Mouse (Mus musculus): ENCODE measurements at regions not wholly inside any gene's neighbourhood (a gene's known extent, or its start where the extent isn't known, plus 50 kb on each side); places are given as distances from the start of the nearest gene placed in this dataset.
A peak's percentile ranks its signal among the peaks of the same experiment; 100 is the strongest.

DNA sequence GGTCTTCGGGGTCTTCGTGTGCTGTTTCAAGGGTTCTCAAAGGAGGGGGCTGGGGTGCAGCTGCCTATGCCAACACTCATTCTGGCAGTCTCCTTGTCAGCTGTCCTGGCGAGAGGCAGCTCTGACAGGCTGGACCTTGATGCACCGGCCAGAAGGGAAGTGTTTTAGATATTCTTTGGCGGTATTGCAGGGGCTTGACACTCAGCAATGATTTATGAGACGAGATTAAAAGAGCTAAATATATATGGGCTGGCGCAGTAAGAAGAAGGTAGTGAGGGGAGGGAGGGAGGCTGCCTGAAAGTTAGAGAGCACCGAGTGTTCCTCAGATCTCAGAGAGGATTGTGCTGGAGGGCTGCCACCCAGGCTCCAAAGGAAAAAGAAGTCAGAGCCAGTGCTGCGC lies 50.2 kb upstream of the Pdzd8 start:
- DNase-seq (ENCODE audit: low spot score): no peak

- DNase-seq (ENCODE audit: low spot score): no peak
Observed at GRCm38 (mm10) chr19:59396506-59396905, 50.9 kb upstream of the Pdzd8 start.

GRCm38 (mm10) chr19:59399849-59400585 lies 54.4 kb upstream of the Pdzd8 start:
- DNase-seq (ENCODE audit: low spot score): peak; percentile 12

DNA sequence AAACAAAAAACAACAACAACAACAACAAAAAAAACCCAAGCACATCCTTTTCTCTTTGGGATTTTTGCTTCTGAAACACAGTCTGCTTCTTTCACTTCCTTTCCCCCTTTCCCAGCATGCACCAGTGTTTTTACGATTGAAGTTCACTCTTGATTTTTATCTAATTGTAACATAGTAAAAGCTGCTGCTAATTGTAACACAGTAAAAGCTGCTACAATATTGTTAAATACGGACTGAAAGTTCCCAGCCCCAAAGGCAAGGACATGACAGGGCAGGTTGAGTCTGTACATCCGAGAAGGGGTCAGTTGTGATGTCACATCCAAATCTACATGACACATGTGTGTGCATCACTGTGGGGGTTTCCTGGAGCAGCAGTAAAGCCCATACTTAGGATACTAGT lies 55.7 kb upstream of the Pdzd8 start:
- no peak for DNase-seq (ENCODE audit: low spot score)

GRCm38 (mm10) chr19:59402097-59402496 lies 56.1 kb upstream of the Emx2 start:
- DNase-seq (ENCODE audit: low spot score): no peak

DNA sequence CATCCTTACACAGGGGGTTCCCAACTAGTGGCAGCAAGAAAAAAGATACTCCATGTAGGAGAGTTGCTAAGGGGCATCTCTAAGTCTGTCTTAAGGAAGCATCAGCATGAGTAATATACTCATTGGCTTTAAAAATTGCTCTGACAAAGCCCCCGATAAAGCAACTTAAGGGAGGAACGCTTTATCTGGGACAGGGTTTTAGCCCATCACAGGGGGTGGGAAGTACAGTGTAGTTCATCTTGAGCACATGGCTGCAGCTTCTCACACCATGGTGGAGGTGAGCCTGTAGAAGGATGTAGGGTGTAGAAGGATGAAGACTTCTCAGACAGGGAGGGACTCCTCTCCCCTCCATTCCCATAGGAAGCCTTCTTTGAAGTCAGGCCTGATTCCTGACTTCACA lies 54.1 kb upstream of the Emx2 start:
- no peak for DNase-seq (ENCODE audit: low spot score)

DNA sequence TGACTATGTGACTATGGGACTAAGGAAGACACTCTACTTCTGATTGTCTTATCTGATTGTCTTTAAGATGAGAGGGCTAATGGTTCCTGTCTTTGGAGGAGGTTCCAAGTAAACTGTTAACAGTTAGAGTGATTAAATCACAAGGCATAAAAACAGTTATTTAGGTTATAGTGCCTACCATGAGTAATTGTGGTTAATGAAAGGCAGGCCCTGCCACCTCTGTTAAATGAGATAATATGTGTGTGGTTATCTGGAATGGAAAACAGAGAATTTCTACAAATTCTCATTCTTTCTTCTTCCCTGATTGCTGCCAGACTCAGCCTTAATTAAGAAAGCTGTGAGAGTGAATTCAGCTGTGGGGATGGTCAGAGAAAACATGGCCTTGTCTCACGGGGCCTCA lies 53.4 kb upstream of the Emx2 start:
- no peak for DNase-seq (ENCODE audit: low spot score)

DNA sequence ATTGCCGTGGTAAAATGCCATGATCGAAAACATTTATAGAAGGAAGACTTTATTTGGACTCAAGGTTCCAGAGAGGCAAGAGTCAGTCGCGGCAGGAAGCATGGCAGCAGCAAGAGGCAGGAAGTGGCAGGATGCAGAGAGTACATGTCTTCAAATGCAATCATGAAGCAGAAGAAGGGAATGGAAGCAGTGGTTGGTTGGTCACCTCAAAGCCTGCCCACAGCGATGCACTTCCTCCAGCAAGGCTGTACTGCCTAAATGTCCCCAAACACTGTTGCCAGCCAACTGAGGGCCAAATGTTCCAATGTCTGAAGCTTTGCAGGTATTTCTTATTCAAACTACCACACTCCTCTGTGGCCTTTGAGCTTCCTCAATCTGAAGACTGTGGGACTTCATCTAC lies 52.6 kb upstream of the Emx2 start:
- no peak for DNase-seq (ENCODE audit: low spot score)

DNA sequence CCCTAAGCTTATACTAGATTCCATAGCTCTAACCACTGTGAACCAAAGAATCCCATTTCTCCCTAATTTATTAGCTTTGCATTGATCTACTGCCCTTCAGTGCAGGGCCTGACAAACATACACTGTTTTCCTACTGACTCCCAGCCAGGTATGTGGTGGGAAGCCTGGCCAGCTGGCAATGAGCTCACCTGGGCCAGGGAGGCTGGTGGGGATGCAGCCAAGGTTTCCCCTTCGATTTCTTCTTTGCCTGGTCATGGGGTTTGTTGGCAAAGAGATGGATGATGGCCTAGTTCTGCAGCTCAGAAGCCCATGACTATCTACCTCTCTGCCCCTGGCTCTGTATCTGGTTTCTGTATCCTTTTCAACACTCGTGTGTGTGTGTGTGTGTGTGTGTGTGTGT lies 50.1 kb upstream of the Emx2 start:
- DNase-seq (ENCODE audit: low spot score): no peak

All from yolk sac, embryonic 10.5 days (tissue).